Mouse (Mus musculus): ENCODE data around the gene Atg7.

DNA sequence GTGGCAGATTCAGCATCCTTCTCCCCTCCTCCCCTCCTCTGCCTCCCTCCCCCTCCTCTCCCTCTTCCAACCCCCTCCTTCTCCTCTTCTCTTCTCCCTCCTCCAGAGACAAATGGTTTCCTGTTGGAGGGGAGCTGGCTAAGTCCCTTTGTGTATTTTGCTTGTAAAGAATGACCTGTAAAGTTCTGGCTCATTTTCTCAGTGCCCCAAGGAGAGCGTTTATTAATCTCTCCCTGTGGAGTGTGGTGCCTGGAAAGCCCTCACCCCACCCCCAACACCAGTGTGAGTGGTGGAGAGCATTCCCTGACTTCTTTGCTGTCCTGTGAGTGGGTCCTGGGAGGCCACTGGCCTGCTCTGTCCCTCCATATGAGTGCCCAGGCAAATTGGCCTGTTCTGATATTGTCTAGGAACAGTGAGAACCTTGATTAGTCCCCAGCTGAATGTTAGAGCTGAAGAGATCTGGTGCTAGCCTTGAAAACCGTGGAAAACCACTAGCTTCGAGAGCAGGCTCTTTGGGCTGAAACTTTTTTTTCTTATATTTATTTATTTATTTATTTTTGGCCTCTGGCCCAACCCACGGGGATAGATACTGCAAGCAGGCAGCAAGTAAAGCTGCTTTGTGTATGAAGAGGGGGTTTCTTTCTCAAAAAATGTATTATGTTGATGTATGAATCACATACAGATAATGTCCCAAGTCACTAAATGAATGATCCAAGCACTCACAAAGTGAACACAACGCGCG is 72.6 kb downstream of the Atg7 start:
- TF ChIP-seq CTCF (IDR thresholded peaks at IDR 0.05; ENCODE audit: extremely low read depth, insufficient read length, insufficient replicate concordance, low read depth, low read length) (no peak), POLR2A (IDR thresholded peaks at IDR 0.05; ENCODE audit: low read depth, low read length) (no peak)

Data from small intestine, adult 2 months (tissue).